Mouse (Mus musculus) forebrain, embryonic 15.5 days (tissue): ENCODE results near the gene H2-T22. TPM values are rescaled to one million over a fixed set of nuclear protein-coding genes. Genes with fewer than 3 reads are reported as not detected.
"Not testable (repeated sequence)": the region's sequence is repeated elsewhere in the genome, so short reads cannot be mapped to it uniquely, and the experiment has no call there.

Source experiments
- ATAC-seq: fragments of 200-750 bp; cut with Nextera tagmentation; replicated peaks from 2 replicates; pipeline ENCODE4 v1.8.0; 2017; ENCODE audit warnings: mild to moderate bottlenecking, moderate TSS enrichment, moderate library complexity
- H3K27ac ChIP-seq: fragments of 300-500 bp; sonication (generic); replicated peaks from 2 replicates; pipeline ENCODE4 v1.5.1; 2015; ENCODE audit warnings: mild to moderate bottlenecking, inconsistent platforms
- H3K27me3 ChIP-seq: fragments of 300-500 bp; sonication (generic); 2 replicates; pipeline ENCODE4 v1.6.1; 2015; ENCODE audit warnings: inconsistent platforms
- H3K36me3 ChIP-seq: fragments of 300-500 bp; sonication (generic); 2 replicates; pipeline ENCODE4 v1.6.1; 2015; ENCODE audit warnings: mild to moderate bottlenecking, inconsistent platforms
- H3K4me1 ChIP-seq: fragments of 300-500 bp; sonication (generic); 2 replicates; pipeline ENCODE4 v1.6.1; 2015; ENCODE audit warnings: inconsistent platforms
- H3K4me2 ChIP-seq: fragments of 300-500 bp; sonication (generic); replicated peaks from 2 replicates; pipeline ENCODE4 v1.6.1; 2015; ENCODE audit warnings: mild to moderate bottlenecking, inconsistent platforms
- H3K4me3 ChIP-seq: fragments of 300-500 bp; sonication (generic); 2 replicates; pipeline ENCODE4 v1.5.1; 2015; ENCODE audit warnings: mild to moderate bottlenecking, inconsistent platforms
- H3K9ac ChIP-seq: fragments of 300-500 bp; sonication (generic); replicated peaks from 2 replicates; pipeline ENCODE4 v1.6.1; 2015; ENCODE audit warnings: mild to moderate bottlenecking, inconsistent platforms
- H3K9me3 ChIP-seq: fragments of 300-500 bp; sonication (generic); 2 replicates; pipeline ENCODE4 v1.6.1; 2016; ENCODE audit warnings: inconsistent platforms
- WGBS: fragments of 180-500 bp; shearing (Covaris S2); methylation state at CpG from one replicate; pipeline ENCODE4 v1.1.7; 2015; ENCODE audit warnings: mixed read lengths; 5-methylcytosine and 5-hydroxymethylcytosine counted together
- polyA plus RNA-seq: library from polyadenylated mRNA; unstranded; fragments of >200 nt; fragmentation: Nextera tagmentation; extraction: Ambion mirVana; gene quantifications from 2 replicates; pipeline ENCODE4 v1.2.1, GENCODE M21; 2015

The H2-T22 gene
- polyA plus RNA-seq, 1 experiment from 2014 or later = 5.8 TPM

- Histone ChIP-seq H3K27ac (no peak overlapping the region), H3K4me3 (no peak overlapping the region), H3K4me2 (no peak overlapping the region), H3K27me3 (no peaks in the 10 kb centered on the region), H3K9me3 (no peaks in the 10 kb centered on the region), H3K36me3 (no peaks in the 10 kb centered on the region), H3K9ac (no peak overlapping the region), H3K4me1 (no peaks in the 10 kb centered on the region)
- no peak for ATAC-seq
- 60% methylated on average over 5 of the region's 5 CpGs for WGBS
These were observed 17.4 kb downstream of the H2-T22 start for GRCm38 (mm10) chr17:36025197-36025596.

GRCm38 (mm10) chr17:36023710-36024654, 18.6 kb downstream of the H2-T22 start:
- Histone ChIP-seq H3K4me1 (no peaks in the 10 kb centered on the region), H3K9me3 (no peaks in the 10 kb centered on the region), H3K4me2 (no peak overlapping the region), H3K36me3 (no peaks in the 10 kb centered on the region), H3K27ac (no peak overlapping the region), H3K4me3 (no peak overlapping the region), H3K9ac (no peak overlapping the region), H3K27me3 (no peaks in the 10 kb centered on the region)
- WGBS = 65% methylated on average over 9 of the region's 9 CpGs
- no peak for ATAC-seq

- H3K4me1 ChIP-seq = no peaks in the 10 kb centered on the region
- no peaks in the 10 kb centered on the region for H3K27me3 ChIP-seq
- H3K36me3 ChIP-seq = no peaks in the 10 kb centered on the region
- no peak for ATAC-seq
- H3K27ac ChIP-seq = no peak overlapping the region
- no peaks in the 10 kb centered on the region for H3K9me3 ChIP-seq
- H3K4me3 ChIP-seq = no peak overlapping the region
- no peak overlapping the region for H3K9ac ChIP-seq
- H3K4me2 ChIP-seq = no peak overlapping the region
- WGBS = 91% methylated on average over 6 of the region's 6 CpGs
These were observed 19.6 kb downstream of the H2-T22 start for GRCm38 (mm10) chr17:36022922-36023321.

DNA sequence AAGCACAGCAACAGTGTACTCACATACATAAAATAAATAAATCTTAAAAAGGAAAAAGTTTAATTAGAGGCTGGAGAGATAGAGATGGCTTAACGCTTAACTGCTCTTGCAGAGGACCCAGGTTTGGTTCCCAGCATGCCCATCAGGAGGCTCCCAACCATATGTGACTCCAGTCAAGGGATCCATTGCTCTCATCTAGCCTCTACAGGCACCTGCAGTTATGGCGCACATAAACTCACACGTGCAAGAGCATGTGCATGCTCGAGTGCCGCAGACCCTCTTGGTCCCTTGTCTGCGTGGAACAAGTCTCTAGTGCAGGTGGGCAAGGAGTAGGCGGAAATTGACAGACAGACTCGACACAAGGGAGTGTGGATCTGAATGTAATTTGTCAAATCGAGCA, 20.4 kb downstream of the H2-T22 start:
- H3K36me3 ChIP-seq = no peaks in the 10 kb centered on the region
- no peaks in the 10 kb centered on the region for H3K4me1 ChIP-seq
- H3K4me2 ChIP-seq = no peak overlapping the region
- H3K9me3 ChIP-seq = no peaks in the 10 kb centered on the region
- H3K27ac ChIP-seq = no peak overlapping the region
- 94% methylated on average over 9 of the region's 9 CpGs for WGBS
- H3K9ac ChIP-seq = no peak overlapping the region
- H3K4me3 ChIP-seq = no peak overlapping the region
- ATAC-seq = no peak
- H3K27me3 ChIP-seq = no peaks in the 10 kb centered on the region

DNA sequence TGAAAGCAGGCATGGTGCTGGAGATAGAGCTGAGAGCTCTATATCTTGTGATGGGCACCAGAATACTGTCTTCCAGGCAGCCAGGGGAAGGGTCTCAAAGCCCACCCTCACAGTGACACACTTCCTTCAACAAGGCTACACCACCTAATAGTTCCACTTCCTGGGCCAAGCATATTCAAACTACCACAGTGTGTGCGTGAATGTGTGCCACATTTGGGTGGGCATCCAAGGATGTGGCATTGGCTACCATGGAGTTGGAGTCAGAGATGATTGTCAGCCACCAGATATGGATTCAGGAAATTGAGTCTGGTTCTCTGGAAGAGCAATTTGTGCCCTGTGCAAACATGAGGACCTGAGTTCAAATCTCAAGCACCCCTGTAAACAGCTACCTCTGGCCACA, 21.2 kb downstream of the H2-T22 start:
- 96% methylated on average over 1 of the region's 1 CpGs for WGBS

GRCm38 (mm10) chr17:36020191-36021073, 22.1 kb downstream of the H2-T22 start, which contains the start of gene H2-T24:
H2-T24 (minus strand) TSS chr17:36020560.
- no peak within 1 kb of the TSS for H3K4me2 ChIP-seq
- 43% methylated on average over 15 of the region's 15 CpGs for WGBS
- no peaks in the 10 kb centered on the region for H3K9me3 ChIP-seq

More for the DNA sequence above, 21.2 kb downstream of the H2-T22 start:
- Histone ChIP-seq H3K4me2 (no peak overlapping the region), H3K4me1 (no peaks in the 10 kb centered on the region), H3K9ac (no peak overlapping the region), H3K36me3 (no peaks in the 10 kb centered on the region), H3K27ac (no peak overlapping the region), H3K27me3 (no peaks in the 10 kb centered on the region), H3K9me3 (no peaks in the 10 kb centered on the region), H3K4me3 (no peak overlapping the region)
- ATAC-seq = no peak

DNA sequence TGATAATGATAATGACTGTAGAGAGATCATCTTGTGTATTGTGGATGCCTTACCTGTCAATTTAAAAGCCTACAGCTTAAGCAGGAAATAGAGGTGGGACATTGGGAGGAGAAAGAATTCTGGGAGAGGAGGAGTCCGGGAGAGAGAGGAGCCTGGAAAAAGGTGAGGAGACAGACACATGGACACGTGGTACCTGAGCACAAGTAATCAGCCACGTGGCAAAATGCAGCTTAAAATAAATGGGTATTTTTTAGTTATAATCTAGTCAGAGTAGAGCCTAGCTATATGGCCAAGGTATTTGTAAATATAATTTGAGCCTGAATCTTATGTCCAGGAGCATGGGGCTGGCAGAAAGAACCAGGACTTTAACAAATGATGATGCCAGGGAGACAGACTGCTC, 23.0 kb downstream of the H2-T22 start:
- WGBS = 71% methylated on average over 3 of the region's 3 CpGs
- Histone ChIP-seq H3K4me1 (no peaks in the 10 kb centered on the region), H3K9ac (no peak overlapping the region), H3K4me2 (no peak overlapping the region), H3K9me3 (no peaks in the 10 kb centered on the region), H3K27ac (no peak overlapping the region), H3K36me3 (peaks cover 8% of the 10 kb centered on the region; the same call in 1 of the 2 replicates), H3K4me3 (no peak overlapping the region), H3K27me3 (no peaks in the 10 kb centered on the region)
- ATAC-seq = no peak

More at GRCm38 (mm10) chr17:36020191-36021073, 22.1 kb downstream of the H2-T22 start, which contains the start of gene H2-T24:
- no peaks in the 10 kb centered on the region for H3K27me3 ChIP-seq
- no peaks in the 10 kb centered on the region for H3K36me3 ChIP-seq
- H3K27ac ChIP-seq = no peak within 1 kb of the TSS
- H3K4me1 ChIP-seq = no peaks in the 10 kb centered on the region
- no peak within 1 kb of the TSS for H3K9ac ChIP-seq
- ATAC-seq = no peak
- H3K4me3 ChIP-seq = no peak within 1 kb of the TSS

DNA sequence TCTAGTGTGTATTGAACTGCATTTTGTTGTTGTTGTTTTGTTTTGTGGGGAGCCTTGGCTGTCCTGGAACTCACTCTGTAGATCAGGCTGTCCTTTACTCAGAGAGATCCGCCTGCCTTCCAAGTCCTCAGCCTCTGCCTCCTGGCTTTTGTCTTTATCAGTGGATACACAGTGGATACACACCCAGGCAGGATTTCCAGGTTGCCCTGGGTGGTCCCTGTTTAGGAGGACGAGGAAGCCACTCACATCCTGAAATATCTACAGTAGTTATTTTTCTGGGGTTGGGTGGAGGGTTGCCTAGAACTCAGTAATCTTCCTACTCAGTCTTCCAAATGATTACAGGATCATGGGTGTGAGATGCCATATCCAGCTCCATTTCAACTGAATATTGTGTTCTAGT, 23.6 kb downstream of the H2-T22 start:
- ATAC-seq = no peak

DNA sequence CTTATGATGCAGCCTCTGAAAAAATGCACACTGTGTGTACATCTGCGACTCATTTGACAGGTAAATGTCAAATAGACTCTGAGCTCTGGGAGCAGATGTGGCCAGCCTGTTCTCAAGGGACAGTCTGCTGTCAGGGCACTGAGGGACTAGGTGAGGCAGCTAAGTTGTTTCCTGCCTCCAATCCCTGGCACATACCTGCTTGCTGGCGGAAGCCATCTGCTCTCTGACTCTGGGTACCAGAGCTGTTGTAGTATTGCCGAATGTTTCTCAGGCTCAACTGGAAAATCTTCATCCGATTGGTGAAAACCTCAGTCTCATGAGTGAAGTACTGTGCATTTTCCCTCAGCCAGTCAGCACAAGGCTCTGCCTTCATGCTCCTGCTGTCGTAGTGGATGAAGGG, 25.5 kb downstream of the H2-T22 start:
- no peak overlapping the region for H3K27ac ChIP-seq
- H3K4me2 ChIP-seq = no peak overlapping the region
- H3K9ac ChIP-seq = no peak overlapping the region
- H3K9me3 ChIP-seq = no peaks in the 10 kb centered on the region
- WGBS = 90% methylated on average over 5 of the region's 5 CpGs
- H3K27me3 ChIP-seq = no peaks in the 10 kb centered on the region
- peaks cover 13% of the 10 kb centered on the region for H3K36me3 ChIP-seq
- no peaks in the 10 kb centered on the region for H3K4me1 ChIP-seq
- ATAC-seq = no peak
- H3K4me3 ChIP-seq = no peak overlapping the region

More for the DNA sequence above, 23.6 kb downstream of the H2-T22 start:
- H3K9ac ChIP-seq = no peak overlapping the region
- H3K36me3 ChIP-seq = peaks cover 13% of the 10 kb centered on the region
- H3K4me3 ChIP-seq = no peak overlapping the region
- no peaks in the 10 kb centered on the region for H3K4me1 ChIP-seq
- H3K27me3 ChIP-seq = no peaks in the 10 kb centered on the region
- WGBS = 71% methylated on average over 2 of the region's 2 CpGs
- no peak overlapping the region for H3K4me2 ChIP-seq
- H3K9me3 ChIP-seq = no peaks in the 10 kb centered on the region
- no peak overlapping the region for H3K27ac ChIP-seq

- WGBS = 96% methylated on average over 5 of the region's 5 CpGs
- H3K4me3 ChIP-seq = no peak overlapping the region
- no peak overlapping the region for H3K9ac ChIP-seq
- no peaks in the 10 kb centered on the region for H3K9me3 ChIP-seq
- no peak overlapping the region for H3K4me2 ChIP-seq
- H3K4me1 ChIP-seq = no peaks in the 10 kb centered on the region
- H3K36me3 ChIP-seq = peaks cover 13% of the 10 kb centered on the region
- H3K27me3 ChIP-seq = no peaks in the 10 kb centered on the region
- H3K27ac ChIP-seq = no peak overlapping the region
- no peak for ATAC-seq
These were observed 27.6 kb downstream of the H2-T22 start for GRCm38 (mm10) chr17:36014977-36015376.

- not testable (repeated sequence) for H3K27ac ChIP-seq, H3K4me2 ChIP-seq, H3K9ac ChIP-seq, ATAC-seq, H3K27me3 ChIP-seq, H3K9me3 ChIP-seq, H3K36me3 ChIP-seq, H3K4me3 ChIP-seq, H3K4me1 ChIP-seq
- WGBS = 93% methylated on average over 7 of the region's 7 CpGs
These were observed 38.1 kb downstream of the H2-T22 start for GRCm38 (mm10) chr17:36004409-36004808.

DNA sequence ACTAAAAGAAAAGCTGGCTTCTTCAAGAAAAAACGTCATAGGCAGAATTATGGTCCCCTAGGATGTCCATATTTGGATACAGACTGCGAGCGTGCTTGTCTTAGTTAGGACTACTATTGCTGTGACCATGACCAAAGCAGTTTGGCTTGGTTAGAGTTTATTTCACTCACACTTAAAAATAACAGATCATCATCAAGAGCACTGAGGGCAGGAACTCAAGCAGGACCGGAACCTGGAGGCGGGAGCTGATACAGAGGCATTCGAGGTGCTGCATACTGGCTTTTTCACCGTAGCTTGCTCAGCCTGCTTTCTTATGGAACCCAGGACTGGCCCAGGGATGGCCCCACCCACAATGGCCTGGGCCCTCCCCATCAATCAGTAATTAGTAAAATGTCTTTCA, 39.2 kb downstream of the H2-T22 start:
- Histone ChIP-seq H3K27ac (no peak overlapping the region), H3K4me3 (no peak overlapping the region), H3K9ac (no peak overlapping the region), H3K9me3 (no peaks in the 10 kb centered on the region), H3K4me2 (no peak overlapping the region), H3K27me3 (no peaks in the 10 kb centered on the region), H3K4me1 (no peaks in the 10 kb centered on the region), H3K36me3 (no peaks in the 10 kb centered on the region)
- WGBS = 96% methylated on average over 7 of the region's 7 CpGs
- no peak for ATAC-seq
